Mouse (Mus musculus): ENCODE results near the gene Slc13a2.

The Slc13a2 gene

GRCm38 (mm10) chr11:78422055-78422819 lies at the start of gene Slc13a2:
TSS of gene Slc13a2 (minus strand) at chr11:78422217.
- peak; percentile 82 for DNase-seq

GRCm38 (mm10) chr11:78471326-78472103 lies 49.5 kb upstream of the Slc13a2 start:
- DNase-seq, result no peak

GRCm38 (mm10) chr11:78467932-78468331 lies 45.9 kb upstream of the Slc13a2 start:
- no peak for DNase-seq

GRCm38 (mm10) chr11:78467515-78467914 lies 45.5 kb upstream of the Slc13a2 start:
- DNase-seq, result no peak

GRCm38 (mm10) chr11:78466242-78466912 lies 44.4 kb upstream of the Slc13a2 start:
- no peak for DNase-seq

GRCm38 (mm10) chr11:78465568-78466180 lies 43.7 kb upstream of the Slc13a2 start, which contains the start of gene Slc46a1:
TSS of gene Slc46a1 (plus strand) at chr11:78465697.
- peak; percentile 91 for DNase-seq

GRCm38 (mm10) chr11:78465116-78465515 lies 43.1 kb upstream of the Slc13a2 start:
- no peak for DNase-seq

GRCm38 (mm10) chr11:78463286-78464036 lies 41.4 kb upstream of the Slc13a2 start:
- DNase-seq, result no peak

- DNase-seq, result no peak
These were observed 40.7 kb upstream of the Slc13a2 start for GRCm38 (mm10) chr11:78462669-78463068.

GRCm38 (mm10) chr11:78461894-78462293 lies 39.9 kb upstream of the Slc13a2 start:
- no peak for DNase-seq

- DNase-seq, result no peak
These were observed 36.7 kb upstream of the Slc13a2 start for GRCm38 (mm10) chr11:78458740-78459139.

- peak; percentile 58 for DNase-seq
These were observed 33.3 kb upstream of the Slc13a2 start for GRCm38 (mm10) chr11:78455308-78455707.

GRCm38 (mm10) chr11:78454276-78454675 lies 32.3 kb upstream of the Slc13a2 start:
- no peak for DNase-seq

- DNase-seq, result peak; percentile 73
These were observed 31.7 kb upstream of the Slc13a2 start for GRCm38 (mm10) chr11:78453675-78454074.

- DNase-seq, result no peak
These were observed 28.3 kb upstream of the Slc13a2 start for GRCm38 (mm10) chr11:78450337-78450736.

- no peak for DNase-seq
These were observed 26.2 kb upstream of the Slc13a2 start for GRCm38 (mm10) chr11:78448242-78448641.

GRCm38 (mm10) chr11:78447168-78447567 lies 25.2 kb upstream of the Slc13a2 start:
- no peak for DNase-seq

GRCm38 (mm10) chr11:78443115-78443514 lies 21.1 kb upstream of the Slc13a2 start:
- DNase-seq, result no peak

- no peak for DNase-seq
These were observed 16.4 kb upstream of the Slc13a2 start for GRCm38 (mm10) chr11:78438399-78438930.

GRCm38 (mm10) chr11:78437182-78437581 lies 15.2 kb upstream of the Slc13a2 start:
- DNase-seq, result no peak

GRCm38 (mm10) chr11:78435776-78436349 lies 13.8 kb upstream of the Slc13a2 start:
- DNase-seq, result peak; percentile 50
